Mouse (Mus musculus) midbrain, embryonic 11.5 days (tissue): ENCODE measurements around the gene Pcsk5. TPM values are rescaled to one million over a fixed set of nuclear protein-coding genes. Genes with fewer than 3 reads are reported as not detected.

Experiments
- ATAC-seq: fragments of 200-750 bp; cut with Nextera tagmentation; 2 replicates; pipeline ENCODE4 v1.8.0; 2017; ENCODE audit warnings: moderate TSS enrichment, moderate library complexity; ENCODE audit not compliant: low FRiP score
- DNase-seq: peaks from one replicate; pipeline ENCODE4 v3.0.0; 2015; ENCODE audit warnings: low spot score; ENCODE audit errors: missing footprints
- H3K27ac ChIP-seq: fragments of 300-500 bp; sonication (generic); 2 replicates; pipeline ENCODE4 v1.5.1; 2014; ENCODE audit warnings: low read depth, low read length
- H3K27me3 ChIP-seq: fragments of 300-500 bp; sonication (generic); 2 replicates; pipeline ENCODE4 v1.6.1; 2014; ENCODE audit warnings: mild to moderate bottlenecking, low read length, moderate library complexity, mixed read lengths; ENCODE audit not compliant: control insufficient read depth, insufficient read depth
- H3K36me3 ChIP-seq: fragments of 300-500 bp; sonication (generic); 2 replicates; pipeline ENCODE4 v1.6.1; 2014; ENCODE audit warnings: mild to moderate bottlenecking, low read length, moderate library complexity, mixed read lengths; ENCODE audit not compliant: control insufficient read depth, insufficient read depth
- H3K4me1 ChIP-seq: fragments of 300-500 bp; sonication (generic); 2 replicates; pipeline ENCODE4 v1.6.1; 2014; ENCODE audit warnings: low read length; ENCODE audit not compliant: control insufficient read depth, insufficient read depth
- H3K4me2 ChIP-seq: fragments of 300-500 bp; sonication (generic); 2 replicates; pipeline ENCODE4 v1.6.1; 2014; ENCODE audit warnings: mild to moderate bottlenecking, moderate library complexity
- H3K4me3 ChIP-seq: fragments of 300-500 bp; sonication (generic); 2 replicates; pipeline ENCODE4 v1.5.1; 2014; ENCODE audit warnings: low read depth, low read length
- H3K9ac ChIP-seq: fragments of 300-500 bp; sonication (generic); 2 replicates; pipeline ENCODE4 v1.6.1; 2014; ENCODE audit warnings: low read length
- H3K9me3 ChIP-seq: fragments of 300-500 bp; sonication (generic); 2 replicates; pipeline ENCODE4 v1.6.1; 2016; ENCODE audit warnings: low read length; ENCODE audit not compliant: control insufficient read depth
- WGBS: fragments of 180-500 bp; shearing (Covaris S2); extraction: QIAGEN DNeasy Blood & Tissue Kit; methylation state at CpG from one replicate; pipeline ENCODE4 v1.1.7; 2014; 5-methylcytosine and 5-hydroxymethylcytosine counted together
- polyA plus RNA-seq: library from polyadenylated mRNA; unstranded; fragments of >200 nt; fragmentation: Nextera tagmentation; extraction: Ambion mirVana; gene quantifications from 2 replicates; pipeline ENCODE4 v1.2.1, GENCODE M21; 2014

Gene Pcsk5
- polyA plus RNA-seq, 1 experiment from 2014 or later = 6.5 TPM

GRCm38 (mm10) chr19:17649967-17650366 lies 187.5 kb downstream of the Pcsk5 start:
- Histone ChIP-seq H3K4me3 (no peak overlapping the region), H3K4me2 (no peak overlapping the region), H3K27me3 (no peaks in the 10 kb centered on the region), H3K27ac (no peak overlapping the region), H3K36me3 (no peaks in the 10 kb centered on the region), H3K9me3 (no peaks in the 10 kb centered on the region), H3K9ac (no peak overlapping the region), H3K4me1 (0 out of 2 replicates have a peak, but pooled peaks cover 2% of the 10 kb centered on the region)
- WGBS = 77% methylated on average over 3 of the region's 3 CpGs
- no peak for DNase-seq
- ATAC-seq = no peak

GRCm38 (mm10) chr19:17643128-17643797 lies 194.2 kb downstream of the Pcsk5 start:
- WGBS = 78% methylated on average over 3 of the region's 3 CpGs
- Histone ChIP-seq H3K27ac (no peak overlapping the region), H3K4me3 (no peak overlapping the region), H3K4me1 (no peaks in the 10 kb centered on the region), H3K9ac (no peak overlapping the region), H3K4me2 (no peak overlapping the region), H3K36me3 (no peaks in the 10 kb centered on the region), H3K9me3 (no peaks in the 10 kb centered on the region), H3K27me3 (no peaks in the 10 kb centered on the region)
- no peak for ATAC-seq
- DNase-seq = no peak

GRCm38 (mm10) chr19:17635984-17636383 lies 201.4 kb downstream of the Pcsk5 start:
- Histone ChIP-seq H3K4me2 (no peak overlapping the region), H3K4me3 (no peak overlapping the region), H3K4me1 (no peaks in the 10 kb centered on the region), H3K36me3 (no peaks in the 10 kb centered on the region), H3K9me3 (no peaks in the 10 kb centered on the region), H3K27ac (no peak overlapping the region), H3K9ac (no peak overlapping the region), H3K27me3 (no peaks in the 10 kb centered on the region)
- ATAC-seq (no peak), DNase-seq (peak; percentile 71)
- WGBS = 76% methylated on average over 6 of the region's 6 CpGs

GRCm38 (mm10) chr19:17615646-17616045 lies 221.8 kb downstream of the Pcsk5 start:
- 86% methylated on average over 4 of the region's 4 CpGs for WGBS

GRCm38 (mm10) chr19:17606510-17606909 lies 230.9 kb downstream of the Pcsk5 start:
- WGBS = 80% methylated on average over 1 of the region's 1 CpGs
- no peak overlapping the region for H3K4me2 ChIP-seq
- H3K4me3 ChIP-seq = no peak overlapping the region
- H3K36me3 ChIP-seq = no peaks in the 10 kb centered on the region
- DNase-seq (no peak), ATAC-seq (no peak)
- no peak overlapping the region for H3K27ac ChIP-seq
- H3K9ac ChIP-seq = no peak overlapping the region
- no peaks in the 10 kb centered on the region for H3K9me3 ChIP-seq
- H3K27me3 ChIP-seq = no peaks in the 10 kb centered on the region
- no peaks in the 10 kb centered on the region for H3K4me1 ChIP-seq

More at GRCm38 (mm10) chr19:17615646-17616045, 221.8 kb downstream of the Pcsk5 start:
- H3K36me3 ChIP-seq = no peaks in the 10 kb centered on the region
- H3K4me1 ChIP-seq = no peaks in the 10 kb centered on the region
- DNase-seq (no peak), ATAC-seq (no peak)
- no peak overlapping the region for H3K4me2 ChIP-seq
- no peak overlapping the region for H3K27ac ChIP-seq
- H3K9ac ChIP-seq = no peak overlapping the region
- H3K27me3 ChIP-seq = no peaks in the 10 kb centered on the region
- H3K9me3 ChIP-seq = no peaks in the 10 kb centered on the region
- no peak overlapping the region for H3K4me3 ChIP-seq

- Histone ChIP-seq H3K36me3 (no peaks in the 10 kb centered on the region), H3K27ac (no peak overlapping the region), H3K4me2 (no peak overlapping the region), H3K9ac (no peak overlapping the region), H3K4me1 (no peaks in the 10 kb centered on the region), H3K4me3 (no peak overlapping the region), H3K27me3 (no peaks in the 10 kb centered on the region), H3K9me3 (no peaks in the 10 kb centered on the region)
- WGBS = 81% methylated on average over 2 of the region's 2 CpGs
- ATAC-seq (no peak), DNase-seq (peak; percentile 2)
Measured at GRCm38 (mm10) chr19:17606093-17606492, 231.3 kb downstream of the Pcsk5 start.

- DNase-seq (peak; percentile 54), ATAC-seq (no peak)
- H3K27ac ChIP-seq = no peak overlapping the region
- H3K4me3 ChIP-seq = no peak overlapping the region
- 74% methylated on average over 3 of the region's 3 CpGs for WGBS
- no peak overlapping the region for H3K4me2 ChIP-seq
- H3K9ac ChIP-seq = no peak overlapping the region
- no peaks in the 10 kb centered on the region for H3K4me1 ChIP-seq
- H3K36me3 ChIP-seq = no peaks in the 10 kb centered on the region
- H3K27me3 ChIP-seq = no peaks in the 10 kb centered on the region
- H3K9me3 ChIP-seq = no peaks in the 10 kb centered on the region
Measured at GRCm38 (mm10) chr19:17603322-17603721, 234.1 kb downstream of the Pcsk5 start.

- Histone ChIP-seq H3K36me3 (no peaks in the 10 kb centered on the region), H3K4me3 (no peak overlapping the region), H3K27me3 (no peaks in the 10 kb centered on the region), H3K9me3 (no peaks in the 10 kb centered on the region), H3K4me2 (no peak overlapping the region), H3K27ac (no peak overlapping the region), H3K9ac (no peak overlapping the region), H3K4me1 (no peaks in the 10 kb centered on the region)
- ATAC-seq (no peak), DNase-seq (peak; percentile 54)
- WGBS = 77% methylated on average over 2 of the region's 2 CpGs
Measured at GRCm38 (mm10) chr19:17600347-17600746, 237.1 kb downstream of the Pcsk5 start.

GRCm38 (mm10) chr19:17592790-17593189 lies 244.6 kb downstream of the Pcsk5 start:
- Histone ChIP-seq H3K27me3 (no peaks in the 10 kb centered on the region), H3K36me3 (no peaks in the 10 kb centered on the region), H3K4me3 (no peak overlapping the region), H3K9me3 (no peaks in the 10 kb centered on the region), H3K9ac (no peak overlapping the region), H3K27ac (no peak overlapping the region), H3K4me1 (peaks cover 3% of the 10 kb centered on the region; the same call in 1 of the 2 replicates), H3K4me2 (no peak overlapping the region)
- WGBS = 75% methylated on average over 1 of the region's 1 CpGs
- DNase-seq (peak; percentile 59), ATAC-seq (no peak)
